ENCODE assay signal across 20 mouse cellular contexts in the genomic region with DNA sequence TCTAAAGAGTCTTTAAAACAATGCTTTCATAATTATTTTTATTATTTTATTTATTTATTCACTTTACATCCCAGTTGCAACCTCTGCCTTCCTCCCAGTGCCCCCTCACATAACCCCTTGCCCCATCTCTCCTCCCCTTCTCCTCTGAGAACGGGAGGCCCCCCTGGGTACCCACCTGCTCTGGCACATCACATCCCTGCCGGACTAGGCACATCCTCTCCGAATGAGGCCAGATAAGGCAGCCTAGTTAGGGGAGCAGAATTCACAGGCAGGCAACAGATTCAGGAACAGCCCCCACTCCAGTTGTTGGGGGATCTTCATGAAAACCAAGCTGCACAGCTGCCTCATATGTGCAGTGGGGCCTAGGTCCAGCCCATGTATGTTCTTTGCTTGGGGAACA. TPM values are rescaled to one million over a fixed set of nuclear protein-coding genes. Genes with fewer than 3 reads are reported as not detected.
"Had no signal": no experiment of that assay in that cellular context is flagged by ENCODE, and none has a peak within 500 bp of the region (broad histone marks: within the 10 kb centered on the region; RNA-seq: fewer than 3 reads in every experiment).

No protein-coding gene starts in this region.

- DNase-seq: lung, adult 2 months; lung, postnatal 14 days; lung, postnatal 36 days; right cerebral cortex, postnatal 14 days; thymus, adult 2 months; thymus, postnatal 25 days; thymus, postnatal 4 days had no signal

- H3K4me1 ChIP-seq: lung, embryonic 15.5 days; megakaryocyte, embryonic 14.5 days; midbrain, embryonic 15.5 days; neural tube, embryonic 12.5 days; stomach, embryonic 15.5 days had no signal

- H3K4me3 ChIP-seq: lung, embryonic 15.5 days; megakaryocyte, embryonic 14.5 days; midbrain, embryonic 13.5 days; midbrain, embryonic 15.5 days; neural tube, embryonic 12.5 days; stomach, embryonic 15.5 days had no signal

- ATAC-seq: lung, postnatal 0 days; midbrain, embryonic 13.5 days; midbrain, embryonic 15.5 days had no signal

- H3K9ac ChIP-seq: lung, embryonic 15.5 days; midbrain, embryonic 13.5 days; midbrain, embryonic 15.5 days; neural tube, embryonic 12.5 days; stomach, embryonic 15.5 days had no signal

- H3K36me3 ChIP-seq: lung, embryonic 15.5 days; midbrain, embryonic 13.5 days; midbrain, embryonic 15.5 days; neural tube, embryonic 12.5 days; stomach, embryonic 15.5 days had no signal

- H3K27ac ChIP-seq: lung, embryonic 15.5 days; macrophage; midbrain, embryonic 13.5 days; midbrain, embryonic 15.5 days; neural tube, embryonic 12.5 days; stomach, embryonic 15.5 days; stomach, postnatal 0 days had no signal

- H3K4me2 ChIP-seq: lung, embryonic 15.5 days; midbrain, embryonic 11.5 days; midbrain, embryonic 13.5 days; midbrain, embryonic 15.5 days; neural tube, embryonic 12.5 days; stomach, embryonic 15.5 days had no signal

- H3K9me3 ChIP-seq: lung, embryonic 15.5 days; midbrain, embryonic 13.5 days; midbrain, embryonic 15.5 days; neural tube, embryonic 12.5 days; stomach, embryonic 15.5 days had no signal

- H3K27me3 ChIP-seq: lung, embryonic 15.5 days; megakaryocyte, embryonic 14.5 days; midbrain, embryonic 13.5 days; midbrain, embryonic 15.5 days; neural tube, embryonic 12.5 days; stomach, embryonic 15.5 days had no signal

RNA-seq across cellular contexts. Expression of gene Ephb1, which starts 17.4 kb away (rescaled TPM):
- total RNA-seq: megakaryocyte progenitor cell, adult 5-6 weeks; monocyte, adult 5-6 weeks; neutrophil, adult 5-6 weeks had no signal
- polyA plus RNA-seq: macrophage had no signal
